Mouse (Mus musculus) thymus, adult 2 months (tissue): Measurements from ENCODE around the gene Zim1. TPM values are rescaled to one million over a fixed set of nuclear protein-coding genes. Genes with fewer than 3 reads are reported as not detected.

Experiments
- DNase-seq: peaks from one replicate; pipeline ENCODE4 v3.0.0; 2021
- H3K27ac ChIP-seq: fragments of 200-500 bp; 2 replicates; pipeline ENCODE4 v1.5.1; 2012; ENCODE audit warnings: low read length, control low read depth; ENCODE audit not compliant: control insufficient read depth, insufficient read depth
- H3K27me3 ChIP-seq: fragments of 200-500 bp; 2 replicates; pipeline ENCODE4 v1.6.1; 2012; ENCODE audit warnings: mild to moderate bottlenecking, low read length, moderate library complexity, mixed read lengths; ENCODE audit not compliant: control insufficient read depth, insufficient read depth
- H3K36me3 ChIP-seq: fragments of 200-500 bp; 2 replicates; pipeline ENCODE4 v1.6.1; 2012; ENCODE audit warnings: mild to moderate bottlenecking, low read length, moderate library complexity; ENCODE audit not compliant: control insufficient read depth, insufficient read depth
- H3K4me1 ChIP-seq: fragments of 200-500 bp; replicated peaks from 2 replicates; pipeline ENCODE4 v1.6.1; 2012; ENCODE audit warnings: low read length; ENCODE audit not compliant: control insufficient read depth, insufficient read depth
- H3K4me3 ChIP-seq: fragments of 200-500 bp; 2 replicates; pipeline ENCODE4 v1.5.1; 2012; ENCODE audit warnings: mild to moderate bottlenecking, low read length, control low read depth, moderate library complexity; ENCODE audit not compliant: control insufficient read depth, insufficient read depth
- CTCF ChIP-seq: fragments of 200-500 bp; IDR thresholded peaks from 2 replicates; pipeline ENCODE4 v1.5.1; 2012; ENCODE audit warnings: mild to moderate bottlenecking, control low read depth, low read length, moderate library complexity, borderline replicate concordance; ENCODE audit not compliant: control insufficient read depth, poor library complexity, insufficient read depth; ENCODE audit errors: extremely low read depth
- POLR2A ChIP-seq: fragments of 200-500 bp; IDR thresholded peaks from 2 replicates; pipeline ENCODE4 v1.6.1; 2012; ENCODE audit warnings: mild to moderate bottlenecking, low read length, control low read depth, moderate library complexity; ENCODE audit not compliant: control insufficient read depth, poor library complexity, insufficient read depth; ENCODE audit errors: extremely low read depth
- WGBS: fragments of 180-500 bp; shearing (Covaris S2); methylation state at CpG from one replicate; pipeline ENCODE4 v1.1.7; 2018; 5-methylcytosine and 5-hydroxymethylcytosine counted together
- polyA plus RNA-seq: library from polyadenylated mRNA; depleted of rRNA; stranded (reverse); fragments of >200 nt; gene quantifications from 2 replicates; pipeline ENCODE4 v1.2.3, GENCODE M21; 2012; rRNA removed

Zim1 gene
- 0.05 and 0.15 TPM in 2 replicates for polyA plus RNA-seq

DNA sequence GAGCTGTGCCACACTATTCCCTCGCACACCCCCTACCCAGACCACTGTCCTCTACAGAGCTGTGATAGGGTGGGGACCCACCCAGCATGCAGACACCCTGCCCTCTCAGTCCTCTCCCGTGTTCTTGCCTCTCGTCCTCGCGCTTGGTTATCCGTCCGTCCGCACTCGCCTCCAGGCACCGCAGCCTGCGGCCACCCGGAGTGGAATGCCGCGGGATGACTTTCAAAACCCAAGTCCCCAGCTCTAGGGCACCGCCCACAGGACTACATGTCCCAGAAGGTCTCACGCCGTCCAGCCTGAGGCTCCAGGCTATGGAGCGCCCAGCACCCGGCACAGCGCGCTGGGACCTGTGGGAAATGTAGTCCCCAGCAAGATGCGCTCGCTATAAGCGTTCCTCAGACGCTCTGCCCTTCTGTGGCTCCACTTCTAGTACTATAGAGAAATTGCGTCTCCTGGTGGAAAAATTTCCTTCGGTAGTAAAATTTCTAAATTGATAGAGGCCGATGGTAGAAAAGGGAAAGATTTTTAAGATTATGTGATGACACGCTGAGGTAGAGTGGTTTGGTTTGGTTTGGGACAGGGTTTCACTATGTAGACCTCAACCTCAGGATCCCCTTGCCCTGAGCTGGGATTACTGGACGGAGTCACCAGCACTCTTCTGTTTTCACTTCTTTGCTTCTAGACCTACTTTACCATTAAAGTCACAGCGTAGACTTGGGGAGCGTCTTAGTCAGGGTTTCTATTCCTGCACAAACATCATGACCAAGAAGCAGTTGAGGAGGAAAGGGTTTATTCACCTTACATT is at the start of gene Zim1:
Gene Zim1, minus strand, starts transcription at position 210 of the 805 bp plus-strand sequence.
- TF ChIP-seq POLR2A (no peak), CTCF (no peak)
- Histone ChIP-seq H3K4me1 (no peaks in the 10 kb centered on the region), H3K36me3 (no peaks in the 10 kb centered on the region), H3K4me3 (no peak within 1 kb of the TSS), H3K27me3 (no peaks in the 10 kb centered on the region), H3K27ac (no peak within 1 kb of the TSS)
- 16% methylated on average over 32 of the region's 32 CpGs for whole genome bisulfite sequencing
- no peak for DNase-seq

DNA sequence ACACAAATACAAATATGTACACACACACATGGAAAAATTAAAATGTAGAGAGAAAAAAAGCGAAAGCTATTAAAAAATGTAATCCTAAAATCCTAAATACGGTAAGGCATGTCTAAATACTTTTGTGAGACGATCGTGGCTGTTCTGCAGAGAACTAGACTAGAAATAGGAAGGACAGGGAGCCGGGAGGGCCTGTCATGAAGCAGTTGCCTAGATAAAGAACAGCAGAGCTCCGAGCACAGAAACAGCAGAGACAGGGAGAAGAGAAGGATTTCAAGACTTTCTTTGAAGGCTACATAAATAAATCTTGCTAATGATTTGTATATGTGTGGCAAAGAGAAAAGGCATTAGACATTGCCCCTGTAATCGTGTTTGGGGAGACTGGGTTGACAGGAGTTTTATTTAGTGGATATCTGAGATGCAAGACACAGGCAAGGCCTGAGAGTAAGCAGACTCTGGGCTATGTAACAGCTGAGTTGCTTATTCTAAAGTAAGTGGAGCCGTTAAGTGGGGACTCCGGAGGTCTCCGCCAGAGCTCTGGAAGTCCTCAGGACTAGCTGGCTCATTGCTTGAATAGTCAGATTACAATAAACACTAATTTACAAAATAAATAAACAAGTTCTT is 48.1 kb upstream of the Zim1 start:
- Histone ChIP-seq H3K27me3 (no peaks in the 10 kb centered on the region), H3K27ac (no peak overlapping the region), H3K4me3 (no peak overlapping the region), H3K36me3 (no peaks in the 10 kb centered on the region), H3K4me1 (no peaks in the 10 kb centered on the region)
- 71% methylated on average over 10 of the region's 10 CpGs for WGBS
- no peak for DNase-seq
- TF ChIP-seq CTCF (no peak), POLR2A (no peak)

DNA sequence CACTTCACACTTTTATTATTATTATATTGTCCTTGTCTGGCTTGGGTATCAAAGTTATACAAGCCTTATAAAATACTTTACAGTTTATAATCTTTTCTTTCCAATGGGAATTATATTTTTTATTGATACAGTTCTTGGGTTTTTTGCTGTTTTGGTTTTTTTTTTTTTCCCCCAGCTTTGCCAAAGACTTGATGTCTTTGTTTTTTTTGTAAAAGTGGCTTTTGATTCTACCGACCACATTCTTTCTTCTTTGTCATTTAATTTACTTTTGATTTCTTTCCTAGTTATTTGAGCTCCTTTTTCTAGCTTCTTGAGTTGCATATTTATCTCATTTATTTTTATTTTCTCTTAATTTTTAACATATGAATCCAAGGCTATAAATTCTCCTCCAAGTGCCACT is 39.8 kb upstream of the Zim1 start:
- 94% methylated on average over 1 of the region's 1 CpGs for WGBS
- Histone ChIP-seq H3K36me3 (no peaks in the 10 kb centered on the region), H3K4me3 (no peak overlapping the region), H3K27ac (no peak overlapping the region), H3K4me1 (no peaks in the 10 kb centered on the region), H3K27me3 (no peaks in the 10 kb centered on the region)
- TF ChIP-seq CTCF (no peak), POLR2A (no peak)
- DNase-seq: no peak

DNA sequence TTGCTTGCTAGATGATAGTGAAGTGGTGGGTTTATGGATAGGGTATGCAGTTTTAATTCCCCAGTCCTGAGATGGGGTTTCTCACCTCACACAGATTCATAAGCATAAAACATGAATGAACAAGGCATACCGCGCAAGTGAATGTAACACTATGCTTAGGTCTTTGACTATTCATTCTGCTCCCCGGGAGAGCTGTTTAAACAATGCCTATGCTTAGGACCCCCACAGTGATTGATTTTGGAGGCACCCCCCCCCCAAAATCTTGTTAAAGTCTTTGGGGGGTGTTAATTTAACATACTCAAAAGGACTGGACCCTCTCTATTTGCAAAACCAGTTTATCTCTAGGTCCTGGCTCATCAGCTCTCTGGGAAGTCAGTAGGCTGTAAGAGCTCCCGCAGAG is 35.7 kb upstream of the Zim1 start:
- H3K27me3 ChIP-seq: no peaks in the 10 kb centered on the region
- no peak for DNase-seq
- H3K36me3 ChIP-seq: no peaks in the 10 kb centered on the region
- H3K27ac ChIP-seq: no peak overlapping the region
- no peak overlapping the region for H3K4me3 ChIP-seq
- WGBS: 56% methylated on average over 4 of the region's 4 CpGs
- H3K4me1 ChIP-seq: no peaks in the 10 kb centered on the region
- TF ChIP-seq POLR2A (no peak), CTCF (no peak)

DNA sequence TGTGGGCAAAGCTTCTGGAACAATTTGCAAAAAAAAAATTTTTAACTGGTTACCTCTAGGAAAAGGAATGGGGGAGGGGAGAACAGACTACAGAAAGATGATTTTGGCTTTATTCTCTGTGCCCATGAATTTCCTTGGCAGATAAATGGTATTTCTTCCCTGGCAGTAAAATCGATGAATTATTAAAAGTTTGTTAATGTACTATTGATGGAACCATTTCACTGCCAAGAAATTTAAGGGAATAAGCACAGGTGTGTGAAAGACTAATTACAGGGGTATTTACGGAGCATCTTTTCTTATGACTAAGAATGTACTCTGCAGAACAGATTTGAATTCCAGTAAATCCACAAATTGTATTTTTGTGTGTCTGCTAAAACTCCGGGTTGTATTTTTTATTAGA is 35.1 kb upstream of the Zim1 start:
- no peak for DNase-seq
- TF ChIP-seq POLR2A (no peak), CTCF (no peak)
- H3K27me3 ChIP-seq: no peaks in the 10 kb centered on the region
- H3K27ac ChIP-seq: no peak overlapping the region
- WGBS: 43% methylated on average over 3 of the region's 3 CpGs
- H3K36me3 ChIP-seq: no peaks in the 10 kb centered on the region
- no peak overlapping the region for H3K4me3 ChIP-seq
- no peaks in the 10 kb centered on the region for H3K4me1 ChIP-seq

DNA sequence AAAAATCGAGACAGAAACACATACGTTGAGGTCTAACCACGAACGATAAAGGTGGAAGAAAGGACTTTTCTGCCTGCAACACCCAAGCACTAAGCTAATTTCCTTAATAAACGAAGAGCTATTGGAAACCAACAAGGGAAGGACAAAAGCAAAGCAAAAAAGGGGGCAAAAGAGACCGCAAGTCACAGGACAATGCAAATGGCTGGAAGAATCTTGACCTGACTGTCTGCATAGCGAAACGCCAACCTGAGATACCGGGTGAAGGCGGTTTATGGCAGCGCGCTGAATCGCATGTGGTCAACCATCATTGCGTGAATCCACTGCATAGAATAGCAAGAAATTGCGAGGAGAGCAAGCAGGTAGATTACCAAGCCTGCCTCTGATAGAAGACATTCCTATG is 34.6 kb upstream of the Zim1 start:
- DNase-seq: no peak
- Histone ChIP-seq H3K27me3 (no peaks in the 10 kb centered on the region), H3K27ac (no peak overlapping the region), H3K36me3 (no peaks in the 10 kb centered on the region), H3K4me1 (no peaks in the 10 kb centered on the region), H3K4me3 (no peak overlapping the region)
- 48% methylated on average over 15 of the region's 15 CpGs for WGBS
- TF ChIP-seq POLR2A: no peak
- no peak for TF ChIP-seq CTCF

DNA sequence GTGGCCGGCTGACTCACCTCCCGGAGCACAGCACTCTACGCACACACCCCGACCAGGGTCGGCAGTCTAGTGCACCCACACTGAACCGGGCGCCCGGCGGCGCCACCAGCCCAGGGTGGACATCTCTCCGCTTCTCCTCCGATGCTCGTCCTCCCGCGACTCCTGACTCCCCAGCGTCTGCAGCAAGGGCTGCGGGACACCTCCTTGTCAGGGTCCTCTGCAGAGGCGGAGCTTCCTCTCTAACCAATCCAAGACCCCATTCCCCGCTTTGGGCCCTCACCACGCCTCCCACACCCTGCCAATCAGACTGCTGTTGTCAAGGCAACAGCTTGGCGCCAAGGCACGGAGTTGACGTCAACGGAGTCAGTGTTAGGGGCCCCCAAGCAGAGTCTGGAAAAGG is 34.0 kb upstream of the Zim1 start, which contains the start of the genes Peg3 and Usp29:
Gene Peg3, minus strand, starts transcription at position 191 of the 400 bp plus-strand sequence.
Gene Usp29, plus strand, starts transcription at position 338 of the 400 bp plus-strand sequence.
- Histone ChIP-seq H3K4me1 (no peaks in the 10 kb centered on the region), H3K27me3 (no peaks in the 10 kb centered on the region), H3K27ac (no peak within 1 kb of the TSS), H3K4me3 (0 out of 2 replicates have a peak within 1 kb of the TSS, but pooled peaks have one; percentile 0), H3K36me3 (no peaks in the 10 kb centered on the region)
- no peak for DNase-seq
- no peak for TF ChIP-seq CTCF
- TF ChIP-seq POLR2A: no peak
- 49% methylated on average over 24 of the region's 24 CpGs for WGBS
